Mouse (Mus musculus) thymus, adult 2 months (tissue): ENCODE measurements around the gene Def6. TPM values are rescaled to one million over a fixed set of nuclear protein-coding genes. Genes with fewer than 3 reads are reported as not detected.

ENCODE experiments used
- DNase-seq: peaks from one replicate; pipeline ENCODE4 v3.0.0; 2021
- H3K27ac ChIP-seq: fragments of 200-500 bp; 2 replicates; pipeline ENCODE4 v1.5.1; 2012; ENCODE audit warnings: low read length, control low read depth; ENCODE audit not compliant: control insufficient read depth, insufficient read depth
- H3K27me3 ChIP-seq: fragments of 200-500 bp; 2 replicates; pipeline ENCODE4 v1.6.1; 2012; ENCODE audit warnings: mild to moderate bottlenecking, low read length, moderate library complexity, mixed read lengths; ENCODE audit not compliant: control insufficient read depth, insufficient read depth
- H3K36me3 ChIP-seq: fragments of 200-500 bp; 2 replicates; pipeline ENCODE4 v1.6.1; 2012; ENCODE audit warnings: mild to moderate bottlenecking, low read length, moderate library complexity; ENCODE audit not compliant: control insufficient read depth, insufficient read depth
- H3K4me1 ChIP-seq: fragments of 200-500 bp; replicated peaks from 2 replicates; pipeline ENCODE4 v1.6.1; 2012; ENCODE audit warnings: low read length; ENCODE audit not compliant: control insufficient read depth, insufficient read depth
- H3K4me3 ChIP-seq: fragments of 200-500 bp; 2 replicates; pipeline ENCODE4 v1.5.1; 2012; ENCODE audit warnings: mild to moderate bottlenecking, low read length, control low read depth, moderate library complexity; ENCODE audit not compliant: control insufficient read depth, insufficient read depth
- CTCF ChIP-seq: fragments of 200-500 bp; IDR thresholded peaks from 2 replicates; pipeline ENCODE4 v1.5.1; 2012; ENCODE audit warnings: mild to moderate bottlenecking, control low read depth, low read length, moderate library complexity, borderline replicate concordance; ENCODE audit not compliant: control insufficient read depth, poor library complexity, insufficient read depth; ENCODE audit errors: extremely low read depth
- POLR2A ChIP-seq: fragments of 200-500 bp; IDR thresholded peaks from 2 replicates; pipeline ENCODE4 v1.6.1; 2012; ENCODE audit warnings: mild to moderate bottlenecking, low read length, control low read depth, moderate library complexity; ENCODE audit not compliant: control insufficient read depth, poor library complexity, insufficient read depth; ENCODE audit errors: extremely low read depth
- WGBS: fragments of 180-500 bp; shearing (Covaris S2); methylation state at CpG from one replicate; pipeline ENCODE4 v1.1.7; 2018; 5-methylcytosine and 5-hydroxymethylcytosine counted together
- polyA plus RNA-seq: library from polyadenylated mRNA; depleted of rRNA; stranded (reverse); fragments of >200 nt; gene quantifications from 2 replicates; pipeline ENCODE4 v1.2.3, GENCODE M21; 2012; rRNA removed

Gene Def6
- polyA plus RNA-seq, 1 experiment, result 247 TPM

GRCm38 (mm10) chr17:28277226-28277625, 69.6 kb downstream of the Def6 start:
- TF ChIP-seq POLR2A (no peak), CTCF (no peak)
- Histone ChIP-seq H3K27ac (no peak overlapping the region), H3K4me1 (peaks cover 33% of the 10 kb centered on the region), H3K27me3 (no peaks in the 10 kb centered on the region), H3K4me3 (no peak overlapping the region), H3K36me3 (no peaks in the 10 kb centered on the region)
- 93% methylated on average over 14 of the region's 14 CpGs for WGBS
- no peak for DNase-seq

GRCm38 (mm10) chr17:28277721-28278120, 70.1 kb downstream of the Def6 start:
- no peak for TF ChIP-seq POLR2A
- no peak for TF ChIP-seq CTCF
- H3K4me1 ChIP-seq, result peaks cover 33% of the 10 kb centered on the region
- no peak for DNase-seq
- 93% methylated on average over 10 of the region's 10 CpGs for WGBS
- H3K27me3 ChIP-seq, result no peaks in the 10 kb centered on the region
- no peaks in the 10 kb centered on the region for H3K36me3 ChIP-seq
- H3K4me3 ChIP-seq, result no peak overlapping the region
- no peak overlapping the region for H3K27ac ChIP-seq

- WGBS, result 89% methylated on average over 3 of the region's 3 CpGs
- Histone ChIP-seq H3K4me3 (no peak overlapping the region), H3K27me3 (no peaks in the 10 kb centered on the region), H3K36me3 (no peaks in the 10 kb centered on the region), H3K27ac (no peak overlapping the region), H3K4me1 (peaks cover 33% of the 10 kb centered on the region)
- TF ChIP-seq POLR2A, result no peak
- TF ChIP-seq CTCF, result no peak
- DNase-seq, result no peak
These were observed 70.6 kb downstream of the Def6 start for GRCm38 (mm10) chr17:28278156-28278555.

Other genes with a start within 250 kb of the Def6 start
- gene Tcp11, start 127.1 kb upstream of the Def6 start, polyA plus RNA-seq, result 3.3 and 5.0 TPM in 2 replicates
- 1.6 and 3.0 TPM in 2 replicates for gene Scube3, start 65.6 kb upstream of the Def6 start, polyA plus RNA-seq
- 55.5 and 55.7 TPM in 2 replicates for gene Zfp523, start 30.6 kb upstream of the Def6 start, polyA plus RNA-seq
- gene Ppard, start 24.9 kb downstream of the Def6 start, polyA plus RNA-seq, result 50.7 and 51.6 TPM in 2 replicates
- 31.3 and 37.7 TPM in 2 replicates for gene Fance, start 105.7 kb downstream of the Def6 start, polyA plus RNA-seq
- gene Rpl10a, start 120.7 kb downstream of the Def6 start, polyA plus RNA-seq, result 3,187 and 3,626 TPM in 2 replicates
- gene Tead3, start 143.0 kb downstream of the Def6 start, polyA plus RNA-seq, result 10.6 and 11.6 TPM in 2 replicates
- gene Tulp1, start 157.4 kb downstream of the Def6 start, polyA plus RNA-seq, result 0.35 and 0.59 TPM in 2 replicates